12 mouse cellular contexts compared by ENCODE assay signal in genomic region chr16:52071766-52072209, GRCm38 (mm10). TPM values are rescaled to one million over a fixed set of nuclear protein-coding genes. Genes with fewer than 3 reads are reported as not detected.
DNase-seq lines count a peak whose midpoint lies in the region; ATAC-seq and TF ChIP-seq lines count a peak whose summit lies in the region.
"Had no signal": no experiment of that assay in that cellular context is flagged by ENCODE, and none has a peak within 500 bp of the region (broad histone marks: within the 10 kb centered on the region; RNA-seq: fewer than 3 reads in every experiment).

No protein-coding gene starts in this region.

- H3K4me3 ChIP-seq in liver, adult 2 months (ENCODE audit: insufficient read depth, low read depth, low read length) = no peak overlapping the region
- no peak overlapping the region for H3K4me3 ChIP-seq in liver, embryonic 11.5 days (ENCODE audit: low read depth, low read length)
- H3K4me3 ChIP-seq in kidney, postnatal 0 days (replicated peaks; ENCODE audit: low read depth, low read length) = no peak overlapping the region
- H3K4me3 ChIP-seq: left cerebral cortex, adult 2 months had no signal

- no peak for TF ChIP-seq CTCF in liver, adult 2 months (IDR thresholded peaks at IDR 0.05; ENCODE audit: low read depth, low read length)
- no peak for TF ChIP-seq CTCF in kidney, postnatal 0 days (IDR thresholded peaks at IDR 0.05; ENCODE audit: low read depth)

- no peak for TF ChIP-seq POLR2A in liver, adult 2 months (IDR thresholded peaks at IDR 0.05; ENCODE audit: extremely low read depth, insufficient read depth, low read length)

- H3K9me3 ChIP-seq in liver, embryonic 11.5 days (ENCODE audit: control insufficient read depth, low read length) = no peaks in the 10 kb centered on the region
- H3K9me3 ChIP-seq in kidney, postnatal 0 days (replicated peaks; ENCODE audit: low read length) = no peaks in the 10 kb centered on the region
- H3K9me3 ChIP-seq: G1E had no signal

- H3K4me1 ChIP-seq in liver, adult 2 months (ENCODE audit: control insufficient read depth, insufficient read depth, low read length) = peaks cover 8% of the 10 kb centered on the region
- H3K4me1 ChIP-seq in liver, embryonic 11.5 days (replicated peaks; ENCODE audit: control insufficient read depth, insufficient read depth, low read length) = peaks cover 8% of the 10 kb centered on the region
- H3K4me1 ChIP-seq in kidney, postnatal 0 days (replicated peaks; ENCODE audit: insufficient read depth, low read length) = peaks cover 7% of the 10 kb centered on the region

- H3K4me2 ChIP-seq in liver, embryonic 11.5 days = no peak overlapping the region
- no peak overlapping the region for H3K4me2 ChIP-seq in kidney, postnatal 0 days (ENCODE audit: low read length)

- no peaks in the 10 kb centered on the region for H3K27me3 ChIP-seq in liver, adult 2 months (ENCODE audit: control insufficient read depth, insufficient read depth, low read length)
- H3K27me3 ChIP-seq in liver, embryonic 11.5 days (replicated peaks; ENCODE audit: control insufficient read depth, insufficient read depth, low read length) = no peaks in the 10 kb centered on the region
- H3K27me3 ChIP-seq in kidney, postnatal 0 days (ENCODE audit: insufficient read depth, low read length) = no peaks in the 10 kb centered on the region

- WGBS in liver, adult 2 months = 22% methylated on average over 6 of the region's 6 CpGs
- 69% methylated on average over 6 of the region's 6 CpGs for whole genome bisulfite sequencing in liver, embryonic 11.5 days
- WGBS in kidney, postnatal 0 days = 32% methylated on average over 6 of the region's 6 CpGs

- ATAC-seq in liver, embryonic 11.5 days (replicated peaks; ENCODE audit: low FRiP score) = no peak
- ATAC-seq in kidney, postnatal 0 days (replicated peaks; ENCODE audit: low FRiP score, low read depth) = no peak
- ATAC-seq in megakaryocyte, adult 5-6 weeks (ENCODE audit: poor library complexity, severe bottlenecking) = 0 out of 2 replicates have a peak, but pooled peaks have one; percentile 8

- H3K27ac ChIP-seq in liver, adult 2 months (replicated peaks; ENCODE audit: insufficient read depth, low read depth, low read length) = peak overlapping the region; percentile 10; the same call in 1 of the 2 replicates
- no peak overlapping the region for H3K27ac ChIP-seq in liver, embryonic 11.5 days (ENCODE audit: low read depth, low read length)
- H3K27ac ChIP-seq in kidney, postnatal 0 days = 0 out of 2 replicates have a peak overlapping the region, but pooled peaks have one; percentile 33
- H3K27ac ChIP-seq: left cerebral cortex, adult 2 months had no signal

- H3K9ac ChIP-seq in liver, adult 2 months (ENCODE audit: low read depth, low read length) = no peak overlapping the region
- no peak overlapping the region for H3K9ac ChIP-seq in liver, embryonic 11.5 days (ENCODE audit: low read depth, low read length)
- H3K9ac ChIP-seq in kidney, postnatal 0 days (ENCODE audit: low read depth, low read length) = no peak overlapping the region

- H3K36me3 ChIP-seq in liver, adult 2 months (ENCODE audit: control insufficient read depth, insufficient read depth, low read length) = no peaks in the 10 kb centered on the region
- H3K36me3 ChIP-seq in liver, embryonic 11.5 days (ENCODE audit: control insufficient read depth, insufficient read depth, low read length) = no peaks in the 10 kb centered on the region
- H3K36me3 ChIP-seq in kidney, postnatal 0 days (ENCODE audit: insufficient read depth, low read length) = no peaks in the 10 kb centered on the region

- peaks cover 5% of the 10 kb centered on the region; the same call in 1 of the 2 replicates for H3K79me2 ChIP-seq in liver, adult 2 months (ENCODE audit: control insufficient read depth, insufficient read depth, low read length)

- peak; percentile 95 for DNase-seq in liver, adult 2 months (ENCODE audit: extremely low read depth, low read depth, low spot score)
- no peak for DNase-seq in liver, embryonic 11.5 days (ENCODE audit: low spot score)
- peak; percentile 83 for DNase-seq in heart, adult 8-10 months (ENCODE audit: low spot score)
- DNase-seq in kidney, postnatal 0 days (ENCODE audit: low spot score) = peak; percentile 58
- DNase-seq in frontal cortex, postnatal 14 days (ENCODE audit: low spot score in 2 of 2) = no peak
- no peak for DNase-seq in MN1 (ENCODE audit: low spot score)
- DNase-seq in cerebellum, adult 11 months = no peak
- DNase-seq: adrenal gland, adult 2 months; cerebellum, adult 18-20 months had no signal

RNA-seq across cellular contexts. Expression of gene Cblb, which starts 40.8 kb away (rescaled TPM):
- 6.9 and 8.4 TPM in 2 replicates for total RNA-seq in liver, adult 2 months (2014; rRNA removed)
- polyA plus RNA-seq in liver, adult 2 months (2012; rRNA removed) = 2.3 and 2.5 TPM in 2 replicates
- 10.6 and 11.1 TPM in 2 replicates for polyA plus RNA-seq in liver, embryonic 11.5 days (2014; fragmentation: Nextera tagmentation; extraction: Ambion mirVana)
- total RNA-seq in heart, adult 8-10 months (2022) = 10 to 100 TPM; 11.4 to 14.4 (median 12.7) TPM
- 7.1 and 7.6 TPM in 2 replicates for polyA plus RNA-seq in kidney, postnatal 0 days (2015; fragmentation: Nextera tagmentation; extraction: Ambion mirVana)
- total RNA-seq in megakaryocyte, adult 5-6 weeks (2015) = 21.0 and 24.3 TPM in 2 replicates
- 8.8 and 13.5 TPM in 2 replicates for total RNA-seq in megakaryocyte, adult 5-6 weeks (2017)

Comparison
In these comparisons a context has a peak if more than half of its experiments do, and no peak if none do; other contexts are left out.
1. DNase-seq: peak in liver, adult 2 months (single experiment), heart, adult 8-10 months (single experiment) and kidney, postnatal 0 days (single experiment); none in liver, embryonic 11.5 days (single experiment), frontal cortex, postnatal 14 days (0 of 2), MN1 (single experiment) and cerebellum, adult 11 months (single experiment).